Mouse (Mus musculus): ENCODE data around the gene Tmem59l. TPM values are rescaled to one million over a fixed set of nuclear protein-coding genes. Genes with fewer than 3 reads are reported as not detected.
"Not testable (repeated sequence)": the region's sequence is repeated elsewhere in the genome, so short reads cannot be mapped to it uniquely, and the experiment has no call there.

Tmem59l gene
- 263 and 277 TPM in 2 replicates for polyA plus RNA-seq (2012; rRNA removed)

DNA sequence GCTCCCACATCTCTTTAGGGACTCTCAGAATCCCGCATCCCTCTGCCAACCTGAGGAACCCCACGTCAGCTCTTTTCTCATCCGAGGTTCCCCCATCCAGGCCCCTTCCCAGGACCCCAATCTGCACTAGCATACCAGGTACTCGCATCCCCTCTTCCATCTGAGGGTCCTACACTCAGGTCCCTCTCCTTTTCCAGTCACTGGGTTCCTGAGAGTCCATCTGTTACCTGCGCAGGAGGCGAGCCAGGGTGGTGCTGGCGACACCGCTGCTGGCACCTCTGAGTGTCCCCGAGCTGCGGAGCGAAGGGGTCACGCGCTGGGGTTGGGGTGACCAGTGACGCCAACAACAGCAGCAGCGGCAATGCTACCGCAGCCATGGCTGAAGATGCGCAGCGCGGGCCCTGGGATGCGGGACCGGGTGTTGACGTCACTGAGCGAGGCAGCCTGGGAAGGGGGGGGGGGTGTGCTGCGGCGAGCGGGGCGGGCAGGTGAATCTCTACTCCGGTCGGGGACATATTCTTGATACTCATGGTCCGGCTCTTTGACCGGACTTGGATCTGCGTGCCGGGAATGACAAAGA is at the start of gene Tmem59l:
Gene Tmem59l (minus strand): TSS at position 418 of the 580 bp plus-strand sequence.
- peak in 1 of 2 experiments; percentile 70 for DNase-seq (ENCODE audit: extremely low spot score in 1 of 2, low spot score in 1 of 2)

GRCm38 (mm10) chr8:70535701-70536100 is 48.5 kb upstream of the Tmem59l start:
- DNase-seq (ENCODE audit: extremely low spot score in 1 of 2, low spot score in 1 of 2) = no peak

GRCm38 (mm10) chr8:70535221-70535620 is 48.1 kb upstream of the Tmem59l start:
- DNase-seq (ENCODE audit: extremely low spot score in 1 of 2, low spot score in 1 of 2) = no peak

GRCm38 (mm10) chr8:70534281-70534680 is 47.1 kb upstream of the Tmem59l start:
- DNase-seq (ENCODE audit: extremely low spot score in 1 of 2, low spot score in 1 of 2) = no peak

- DNase-seq (ENCODE audit: extremely low spot score in 1 of 2, low spot score in 1 of 2) = no peak
Observed at GRCm38 (mm10) chr8:70530314-70530713, 43.2 kb upstream of the Tmem59l start.

DNA sequence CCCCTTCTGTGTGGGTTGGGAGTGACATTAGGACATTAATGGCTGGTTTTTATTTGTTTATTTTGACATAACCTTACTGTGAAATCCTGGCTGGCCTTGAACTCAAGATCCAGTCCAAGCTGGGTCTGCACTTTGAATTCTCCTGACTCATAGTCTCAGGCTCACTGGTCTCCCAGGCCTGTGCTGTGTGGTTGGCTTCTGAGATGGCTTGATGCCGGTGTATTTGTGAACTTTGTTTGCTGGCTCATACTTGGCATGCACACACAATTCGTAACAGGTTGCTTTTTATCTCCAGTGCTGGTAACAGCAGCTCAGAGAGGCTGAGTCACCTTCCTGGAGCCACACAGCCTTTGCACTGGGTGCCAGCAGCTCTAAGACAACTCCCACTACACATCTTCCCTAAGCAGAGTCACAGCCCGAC is 42.6 kb upstream of the Tmem59l start:
- DNase-seq (ENCODE audit: extremely low spot score in 1 of 2, low spot score in 1 of 2) = no peak

GRCm38 (mm10) chr8:70529299-70529698 is 42.1 kb upstream of the Tmem59l start:
- no peak for DNase-seq (ENCODE audit: extremely low spot score in 1 of 2, low spot score in 1 of 2)

GRCm38 (mm10) chr8:70528182-70528797 is 41.1 kb upstream of the Tmem59l start:
- DNase-seq (ENCODE audit: extremely low spot score in 1 of 2, low spot score in 1 of 2) = no peak

- DNase-seq (ENCODE audit: extremely low spot score in 1 of 2, low spot score in 1 of 2) = peak; percentile 94 to 100
Observed at GRCm38 (mm10) chr8:70527512-70528181, 40.5 kb upstream of the Tmem59l start, which contains the start of the genes Fkbp8 and Kxd1. Gene Fkbp8 (plus strand): TSS chr8:70527724. Gene Kxd1 (minus strand): TSS chr8:70527956.

- no peak for DNase-seq (ENCODE audit: extremely low spot score in 1 of 2, low spot score in 1 of 2)
Observed at GRCm38 (mm10) chr8:70527111-70527511, 40.0 kb upstream of the Tmem59l start.

GRCm38 (mm10) chr8:70522592-70523403 is 35.6 kb upstream of the Tmem59l start:
- DNase-seq (ENCODE audit: extremely low spot score in 1 of 2, low spot score in 1 of 2) = peak; percentile 92 to 97

DNA sequence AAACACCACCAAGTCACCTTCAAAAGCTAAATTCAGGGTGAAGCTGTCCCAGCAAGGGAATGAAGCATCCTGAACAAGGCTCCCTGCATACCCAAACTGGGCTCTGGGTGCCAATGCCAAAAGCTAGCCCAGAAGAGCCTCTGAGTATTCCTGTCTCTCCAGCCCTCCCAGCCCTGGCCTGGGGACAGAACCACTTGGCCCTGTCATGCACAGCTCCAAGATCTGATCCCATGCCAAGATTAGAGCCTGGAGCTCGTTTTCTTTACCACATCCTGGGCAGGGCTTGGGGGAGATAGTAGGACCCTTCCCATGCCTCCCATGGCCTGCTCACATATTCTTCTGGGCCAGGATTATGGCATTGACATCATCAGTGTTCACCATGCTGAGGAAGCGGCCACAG is 32.4 kb upstream of the Tmem59l start:
- no peak for DNase-seq (ENCODE audit: extremely low spot score in 1 of 2, low spot score in 1 of 2)

DNA sequence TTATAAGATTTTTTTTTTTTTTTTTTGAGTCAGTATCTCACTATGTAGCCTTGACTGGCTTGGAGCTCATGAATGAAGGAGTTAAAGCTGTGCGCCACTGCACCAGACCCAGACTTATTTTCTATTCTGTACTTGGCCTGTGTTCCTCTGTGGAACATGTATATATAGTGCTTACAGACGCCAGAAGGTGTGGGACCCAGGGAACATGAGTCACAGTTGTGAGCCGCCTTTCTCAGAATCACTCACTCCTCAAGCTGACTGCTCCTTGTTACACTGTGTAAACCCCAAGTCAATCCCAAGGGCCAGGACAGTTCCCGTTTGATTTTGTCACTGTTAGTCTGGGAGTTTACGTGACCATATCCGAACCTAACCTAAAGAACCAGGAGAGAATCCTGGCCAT is 31.9 kb upstream of the Tmem59l start:
- DNase-seq (ENCODE audit: extremely low spot score in 1 of 2, low spot score in 1 of 2) = peak in 1 of 2 experiments; percentile 51

DNA sequence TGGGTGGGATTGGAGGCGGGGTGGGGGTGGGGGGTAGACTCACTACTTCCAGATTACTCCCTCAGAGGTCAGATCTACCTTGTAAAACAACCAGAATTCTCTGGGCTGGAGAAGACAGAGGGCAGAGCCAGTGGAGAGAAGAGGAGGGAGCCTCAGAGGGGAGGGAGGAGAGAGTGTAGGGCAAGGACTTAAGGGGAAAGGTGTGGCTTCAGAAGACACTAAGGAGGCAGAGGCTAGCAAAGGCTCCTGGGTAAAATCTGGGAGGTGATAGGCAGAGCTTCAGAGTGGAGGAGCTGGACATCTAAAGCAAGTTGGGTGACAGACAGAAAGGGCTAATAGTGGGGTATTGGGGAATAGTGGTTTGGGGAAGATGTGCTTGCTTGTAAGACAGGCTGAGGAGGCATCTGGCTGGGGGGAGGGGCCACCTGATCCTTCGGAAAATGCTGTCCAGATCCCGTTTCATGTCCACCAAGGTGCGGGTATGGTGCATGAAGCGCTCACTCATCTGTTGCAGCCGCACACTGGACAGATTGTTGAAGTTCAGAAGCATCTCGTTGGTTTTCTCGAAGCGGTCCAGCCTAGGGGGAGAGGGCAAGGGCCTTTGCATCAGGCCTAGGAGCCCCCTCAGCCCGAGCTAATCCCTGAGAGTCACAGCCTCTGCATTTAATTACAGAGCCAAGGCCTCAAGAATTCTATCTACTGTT is 30.9 kb upstream of the Tmem59l start:
- no peak for DNase-seq (ENCODE audit: extremely low spot score in 1 of 2, low spot score in 1 of 2)

- peak in 1 of 2 experiments; percentile 78 for DNase-seq (ENCODE audit: extremely low spot score in 1 of 2, low spot score in 1 of 2)
Observed at GRCm38 (mm10) chr8:70513441-70513840, 26.3 kb upstream of the Tmem59l start.

- no peak for DNase-seq (ENCODE audit: extremely low spot score in 1 of 2, low spot score in 1 of 2)
Observed at GRCm38 (mm10) chr8:70512253-70512903, 25.2 kb upstream of the Tmem59l start.

DNA sequence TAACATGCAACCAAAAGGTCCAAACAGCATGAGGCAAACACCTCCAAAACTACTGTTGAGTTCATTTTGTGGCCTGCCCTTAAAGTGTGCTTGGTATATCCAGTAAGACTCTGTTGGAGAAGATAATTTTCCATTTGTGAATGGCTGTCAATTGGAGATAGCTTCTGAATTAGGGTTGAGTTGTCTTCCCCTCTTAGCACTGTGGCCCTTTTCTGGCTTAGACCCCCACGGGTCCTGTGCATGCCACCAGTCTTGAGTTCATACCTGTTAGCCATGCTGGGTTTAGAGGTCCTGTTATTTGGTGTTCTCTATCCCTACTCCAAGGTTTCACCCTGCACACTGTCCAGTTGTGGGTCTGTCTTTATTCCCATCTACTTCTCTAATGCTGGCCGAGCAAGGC is 24.6 kb upstream of the Tmem59l start:
- DNase-seq (ENCODE audit: extremely low spot score in 1 of 2, low spot score in 1 of 2) = no peak

GRCm38 (mm10) chr8:70511174-70511573 is 24.0 kb upstream of the Tmem59l start:
- not testable (repeated sequence) for DNase-seq (ENCODE audit: extremely low spot score in 1 of 2, low spot score in 1 of 2)

DNA sequence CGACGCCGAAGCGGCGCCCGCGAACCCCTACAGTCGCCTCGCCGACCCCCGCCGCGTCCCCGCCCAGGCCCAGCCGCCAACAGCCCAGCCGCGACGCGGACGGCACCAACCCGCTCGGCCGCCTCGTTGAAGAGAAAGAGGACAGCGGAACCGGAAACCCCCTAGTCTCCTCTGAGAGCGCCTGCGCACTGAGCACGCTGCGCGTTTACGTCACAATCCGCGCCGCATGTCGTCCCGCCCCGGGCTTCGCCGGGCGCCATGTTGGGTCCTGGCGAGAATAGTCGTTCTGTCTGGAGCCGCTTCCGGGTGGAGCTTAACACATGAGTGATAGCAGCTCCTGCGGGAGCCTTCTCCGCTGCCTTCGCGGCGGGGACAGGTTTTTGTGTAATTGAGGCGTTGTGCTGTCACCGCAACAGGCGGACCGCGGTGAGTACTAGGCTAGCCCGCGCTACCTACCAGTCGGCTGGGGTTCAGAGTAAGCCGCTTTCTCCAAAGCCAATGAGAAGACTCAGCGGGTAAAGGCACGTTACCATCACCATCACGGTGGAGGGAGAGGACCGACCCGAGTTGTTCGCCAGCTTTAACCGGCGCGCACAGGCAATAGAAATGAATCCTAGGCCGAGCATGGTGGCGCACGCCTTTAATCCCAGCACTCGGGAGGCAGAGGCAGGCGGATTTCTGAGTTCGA is 23.2 kb upstream of the Tmem59l start, which contains the start of gene Uba52:
Gene Uba52 (minus strand): TSS at position 574 of the 688 bp plus-strand sequence.
- DNase-seq (ENCODE audit: extremely low spot score in 1 of 2, low spot score in 1 of 2) = peak; percentile 96 to 99
